Mouse (Mus musculus) heart, postnatal 36 days (tissue): ENCODE measurements around the gene Gm27021. TPM values are rescaled to one million over a fixed set of nuclear protein-coding genes. Genes with fewer than 3 reads are reported as not detected.

ENCODE experiments used
- DNase-seq, 2 experiments: peaks; one replicate each; pipeline ENCODE4 v3.0.0; 2021 to 2022
- intact Hi-C: fragments of 180-260 bp; cut with DNase I; formaldehyde crosslinking; loops from one replicate; pipeline ENCODE4 v1.15.1; 2025
- total RNA-seq, 2 experiments: library from RNA; stranded (reverse); gene quantifications; 2 replicates each; pipeline ENCODE4 v1.2.3; 2021

The Gm27021 gene
- total RNA-seq, 2 experiments from 2014 or later = 1.1 TPM; not detected in 1

- intact Hi-C loops = no loop called here
- no peak for DNase-seq
Observed at GRCm38 (mm10) chr8:120571561-120571960, 96.3 kb downstream of the Gm27021 start.

DNA sequence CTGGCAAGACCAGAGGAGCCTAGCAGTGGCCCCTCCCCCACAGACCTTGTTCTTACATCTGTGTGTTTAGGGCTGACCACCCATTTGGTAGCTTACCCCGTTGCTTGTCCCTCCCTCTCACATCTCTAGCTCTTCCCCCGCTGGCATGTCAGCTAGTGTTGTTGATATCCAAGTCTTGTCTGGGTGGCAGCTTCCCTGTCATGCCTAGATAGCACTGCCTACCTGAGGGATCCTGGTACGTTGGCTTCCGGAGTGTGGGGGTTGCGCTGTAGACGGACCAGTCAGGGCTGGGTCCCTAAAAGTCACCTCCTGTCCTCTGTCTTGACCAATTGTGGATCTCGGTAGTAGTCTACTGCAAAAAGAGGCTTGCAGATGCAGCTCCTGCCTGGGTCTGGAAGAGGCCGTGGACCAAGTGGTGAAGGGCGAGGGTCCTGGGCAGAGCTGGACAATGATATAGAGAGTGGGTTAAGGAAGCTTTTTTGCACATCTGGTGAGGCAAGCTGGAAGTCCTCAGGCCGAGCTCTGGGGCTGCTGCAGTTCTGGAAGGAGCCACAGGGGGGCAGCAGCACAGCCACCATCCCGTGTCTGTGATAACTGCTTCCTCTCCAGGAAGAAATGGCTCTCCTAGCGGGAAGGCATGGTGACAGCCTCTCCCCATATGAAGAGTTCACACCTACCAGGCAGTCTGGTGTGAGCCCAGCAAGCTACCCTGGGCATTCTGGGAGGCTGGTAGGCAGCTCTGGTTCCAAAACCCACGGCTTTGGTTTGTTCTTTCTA, 97.8 kb downstream of the Gm27021 start:
- DNase-seq = peak; percentile 82 to 87
- intact Hi-C loops = no loop called here

GRCm38 (mm10) chr8:120569123-120569522, 98.8 kb downstream of the Gm27021 start:
- no peak for DNase-seq
- intact Hi-C loops = no loop called here

DNA sequence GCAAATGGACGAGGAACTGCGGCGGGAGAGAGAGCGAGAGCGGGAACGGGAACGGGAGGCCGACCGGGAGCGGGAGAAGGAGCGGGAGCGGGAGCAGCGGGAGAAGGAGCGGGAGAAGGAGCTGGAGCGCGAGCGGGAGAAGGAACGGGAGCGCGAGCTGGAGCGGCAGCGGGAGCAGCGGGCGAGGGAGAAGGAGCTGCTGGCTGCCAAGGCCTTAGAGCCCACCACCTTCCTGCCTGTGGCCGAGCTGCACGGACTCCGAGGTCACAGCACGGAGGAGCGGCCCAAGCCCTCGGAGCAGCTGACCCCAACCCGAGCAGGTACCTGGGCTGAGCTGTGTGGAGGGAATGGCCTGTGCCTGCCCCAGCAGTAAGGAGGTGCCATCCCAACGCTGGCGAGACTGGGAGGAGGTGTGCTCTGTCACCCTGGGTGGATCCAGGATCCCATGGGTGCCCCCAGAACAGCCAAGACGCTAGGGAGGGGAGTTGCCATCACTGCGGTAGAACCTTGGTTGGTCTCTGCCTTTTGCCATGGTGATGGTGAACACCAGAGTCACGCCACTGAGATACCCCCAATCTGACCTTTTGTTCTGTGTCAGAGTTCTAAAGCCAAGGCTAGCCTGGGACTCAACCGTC, 99.6 kb downstream of the Gm27021 start:
- intact Hi-C loops = no loop called here

GRCm38 (mm10) chr8:120567731-120568130, 100.1 kb downstream of the Gm27021 start:
- DNase-seq = no peak
- intact Hi-C loops = no loop called here

More for the DNA sequence above, 99.6 kb downstream of the Gm27021 start:
- DNase-seq = no peak

GRCm38 (mm10) chr8:120566681-120567080, 101.2 kb downstream of the Gm27021 start:
- no peak for DNase-seq
- intact Hi-C loops = no loop called here

GRCm38 (mm10) chr8:120565151-120565711, 102.6 kb downstream of the Gm27021 start:
- intact Hi-C loops = no loop called here

GRCm38 (mm10) chr8:120563851-120564837, 103.7 kb downstream of the Gm27021 start:
- DNase-seq = peak; percentile 89 to 90
- intact Hi-C loops = loop anchor here (2.0 kb wide), 1 partner anchor 23 kb away; no protein-coding TSS in a partner anchor

More at GRCm38 (mm10) chr8:120565151-120565711, 102.6 kb downstream of the Gm27021 start:
- DNase-seq = no peak

GRCm38 (mm10) chr8:120563348-120563724, 104.5 kb downstream of the Gm27021 start:
- no peak for DNase-seq
- intact Hi-C loops = loop anchor here (2.0 kb wide), 1 partner anchor 23 kb away; no protein-coding TSS in a partner anchor

GRCm38 (mm10) chr8:120562680-120563347, 105.1 kb downstream of the Gm27021 start:
- no peak for DNase-seq
- intact Hi-C loops = loop anchor here (2.0 kb wide), 1 partner anchor 22 kb away; no protein-coding TSS in a partner anchor

DNA sequence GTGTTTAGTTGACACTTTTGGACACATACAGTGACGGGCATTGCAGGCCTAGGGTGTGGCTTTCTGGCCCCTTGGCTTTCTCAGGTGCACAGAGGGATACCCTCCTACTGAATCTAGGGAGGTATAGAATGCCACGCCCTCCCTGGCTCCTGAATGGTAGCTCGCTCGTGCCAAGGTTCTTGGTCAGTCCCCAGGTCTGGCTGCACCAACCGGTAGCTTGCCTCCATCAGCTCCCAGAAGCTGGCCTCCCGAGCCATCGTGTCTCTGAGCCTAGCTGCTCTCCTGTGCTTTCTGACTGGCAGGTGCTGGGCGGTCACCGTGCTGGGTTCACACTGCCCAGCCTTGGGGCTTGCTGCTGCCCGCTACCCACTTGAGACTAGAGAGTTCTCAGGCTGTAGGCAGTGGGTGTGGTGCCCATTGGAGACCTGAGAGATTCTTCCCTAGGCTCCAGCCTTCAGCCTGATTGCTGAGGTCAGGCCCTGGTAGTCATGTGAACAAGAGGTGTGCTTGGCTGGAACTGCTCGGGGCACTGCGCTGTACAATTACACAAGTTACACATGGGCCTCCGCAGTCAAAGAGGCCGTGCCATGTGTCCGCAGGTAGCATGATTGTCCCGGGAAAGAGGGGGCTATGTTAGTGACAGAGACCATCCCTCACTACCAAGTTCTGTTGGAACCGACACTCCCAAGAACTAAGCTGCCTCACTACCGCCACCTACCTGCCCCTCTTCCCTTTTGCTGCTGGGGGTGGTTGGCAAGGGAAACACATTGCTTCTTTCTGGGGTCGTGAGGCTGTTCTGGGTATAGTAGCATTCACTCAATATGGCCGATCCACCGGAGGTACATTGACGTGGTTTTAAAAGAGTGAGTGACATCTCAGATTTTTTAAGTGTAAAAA, 106.1 kb downstream of the Gm27021 start:
- intact Hi-C loops = loop anchor here (2.0 kb wide), 1 partner anchor 21 kb away; no protein-coding TSS in a partner anchor
- DNase-seq = no peak

- intact Hi-C loops = no loop called here
- DNase-seq = no peak
Observed at GRCm38 (mm10) chr8:120560535-120560934, 107.3 kb downstream of the Gm27021 start.

DNA sequence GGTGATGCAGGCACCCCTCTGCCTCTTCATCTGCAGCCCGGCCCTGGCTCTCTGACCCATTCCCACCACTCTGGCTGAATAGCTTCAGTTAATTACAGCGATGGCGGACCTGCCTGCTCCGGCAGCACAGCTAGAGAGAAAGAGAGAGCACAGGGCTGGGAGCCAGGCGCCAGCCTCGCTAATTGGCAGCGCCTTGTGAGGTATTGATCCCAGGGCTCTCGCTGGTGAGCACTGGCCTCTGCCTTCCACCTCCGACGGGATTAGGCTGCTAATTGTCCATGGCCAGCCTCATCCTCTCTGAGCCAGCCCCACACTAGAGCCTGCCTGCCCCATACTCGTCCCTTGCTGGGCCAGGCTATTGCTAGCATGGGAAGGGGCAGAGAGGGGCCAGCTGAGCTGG, 108.2 kb downstream of the Gm27021 start:
- intact Hi-C loops = no loop called here
- DNase-seq = no peak

Other genes starting within 250 kb of the Gm27021 start
- gene Gins2, start 78.8 kb downstream of the Gm27021 start, total RNA-seq = 1 to 10 TPM in 1 of 2 experiments, under 1 TPM in 1; 0.86 to 1.7 TPM
- 1 to 10 TPM; 3.1 to 3.4 TPM for gene 1190005I06Rik, start 20.4 kb downstream of the Gm27021 start, total RNA-seq
- 1,000 to 10,000 TPM; 4,631 to 4,708 TPM for gene Cox4i1, start 143 bp upstream of the Gm27021 start, total RNA-seq
- 10 to 100 TPM; 40.2 to 46.2 TPM for gene Emc8, start 494 bp upstream of the Gm27021 start, total RNA-seq
- 1 to 10 TPM; 3.9 to 5.6 TPM for gene Irf8, start 68.3 kb upstream of the Gm27021 start, total RNA-seq